Comparison of ENCODE assay signal across 14 mouse cellular contexts in the genomic region with DNA sequence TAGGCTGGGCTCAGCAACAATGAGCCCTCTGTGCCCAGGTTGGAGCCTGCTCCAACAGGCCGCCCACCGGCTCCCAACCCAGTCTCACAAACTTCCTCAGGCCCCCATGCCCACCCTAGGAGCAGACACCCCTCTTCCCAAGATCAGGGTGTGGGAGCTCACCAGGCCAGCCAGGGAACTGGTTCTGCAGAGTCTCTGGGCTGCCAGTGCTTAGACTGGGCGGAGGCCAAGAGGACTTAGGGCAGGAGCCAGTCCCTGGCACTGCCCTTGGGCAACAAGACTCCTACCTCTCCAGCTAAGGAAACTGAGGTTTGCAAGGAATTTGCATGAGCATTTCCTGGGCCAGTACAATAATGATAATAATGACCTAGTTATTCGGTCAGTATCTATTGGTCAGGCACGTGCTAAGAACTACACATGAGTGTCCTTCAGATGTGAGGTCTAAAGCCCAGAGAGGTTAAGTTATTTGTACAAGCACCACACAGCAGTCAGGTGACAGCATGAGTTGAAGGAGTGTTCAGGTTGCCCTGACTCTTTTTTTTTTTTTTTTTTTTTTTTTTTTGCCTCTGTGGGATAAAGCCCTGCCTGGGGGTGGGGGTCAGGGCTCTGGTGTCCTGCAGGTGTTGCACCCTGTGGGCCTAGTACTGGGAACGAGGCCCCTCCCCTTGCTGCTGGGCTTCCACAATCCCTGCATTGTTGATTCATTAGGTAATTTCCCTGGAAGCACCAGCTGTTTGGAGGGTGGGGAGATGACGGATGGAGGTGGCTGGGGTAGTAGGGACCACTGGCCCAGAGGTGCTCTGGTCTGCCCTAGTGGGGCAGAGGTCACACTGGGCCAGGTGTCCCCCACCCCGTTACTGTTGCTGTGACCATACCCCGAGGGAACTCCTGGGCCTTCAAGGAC. TPM values are rescaled to one million over a fixed set of nuclear protein-coding genes. Genes with fewer than 3 reads are reported as not detected.
DNase-seq lines count a peak whose midpoint lies in the region; ATAC-seq lines count a peak whose summit lies in the region.
"Had no signal": no experiment of that assay in that cellular context is flagged by ENCODE, and none has a peak within 500 bp of the region (broad histone marks: within the 10 kb centered on the region; RNA-seq: fewer than 3 reads in every experiment).

No protein-coding gene starts in this region.

- no peaks in the 10 kb centered on the region for H3K9me3 ChIP-seq in embryonic facial prominence, embryonic 10.5 days
- H3K9me3 ChIP-seq in hindbrain, embryonic 13.5 days, result no peaks in the 10 kb centered on the region
- H3K9me3 ChIP-seq in neural tube, embryonic 12.5 days, result no peaks in the 10 kb centered on the region
- H3K9me3 ChIP-seq: G1E; liver, embryonic 15.5 days had no signal

- WGBS in embryonic facial prominence, embryonic 10.5 days, result 44% methylated on average over 9 of the region's 9 CpGs
- 52% methylated on average over 9 of the region's 9 CpGs for WGBS in hindbrain, embryonic 13.5 days
- 46% methylated on average over 9 of the region's 9 CpGs for WGBS in neural tube, embryonic 12.5 days

- peak overlapping the region; percentile 71 for H3K27ac ChIP-seq in embryonic facial prominence, embryonic 10.5 days (replicated peaks)
- peak overlapping the region; percentile 86 for H3K27ac ChIP-seq in hindbrain, embryonic 13.5 days
- H3K27ac ChIP-seq in neural tube, embryonic 12.5 days, result 0 out of 2 replicates have a peak overlapping the region, but pooled peaks have one; percentile 43
- H3K27ac ChIP-seq: liver, embryonic 15.5 days had no signal

- peaks cover 90% of the 10 kb centered on the region for H3K27me3 ChIP-seq in embryonic facial prominence, embryonic 10.5 days (replicated peaks; ENCODE audit: low read depth, poor library complexity, severe bottlenecking)
- peaks cover 48% of the 10 kb centered on the region for H3K27me3 ChIP-seq in hindbrain, embryonic 13.5 days
- H3K27me3 ChIP-seq in neural tube, embryonic 12.5 days (replicated peaks), result peaks cover 48% of the 10 kb centered on the region

- H3K4me2 ChIP-seq in hindbrain, embryonic 13.5 days, result no peak overlapping the region
- H3K4me2 ChIP-seq in neural tube, embryonic 12.5 days (replicated peaks), result 0 out of 2 replicates have a peak overlapping the region, but pooled peaks have one; percentile 10
- H3K4me2 ChIP-seq: liver, embryonic 15.5 days had no signal

- H3K36me3 ChIP-seq in embryonic facial prominence, embryonic 10.5 days (replicated peaks), result no peaks in the 10 kb centered on the region
- H3K36me3 ChIP-seq in hindbrain, embryonic 13.5 days, result no peaks in the 10 kb centered on the region
- no peaks in the 10 kb centered on the region for H3K36me3 ChIP-seq in neural tube, embryonic 12.5 days
- H3K36me3 ChIP-seq: G1E; liver, embryonic 15.5 days had no signal

- peak; percentile 43 to 58 for DNase-seq in lung, adult 18-20 months
- no peak for DNase-seq in lung, postnatal 4 days
- DNase-seq in embryonic facial prominence, embryonic 10.5 days (ENCODE audit: low spot score), result peak; percentile 57
- DNase-seq in left cerebral cortex, adult 8-10 months (ENCODE audit: low spot score in 2 of 2), result no peak
- no peak for DNase-seq in left cerebral cortex, postnatal 4 days
- DNase-seq: kidney, adult 18-20 months; layer of hippocampus, postnatal 36 days had no signal

- no peak for ATAC-seq in hindbrain, embryonic 13.5 days (ENCODE audit: low FRiP score)
- peak; percentile 3; the same call in 1 of the 2 replicates for ATAC-seq in neural tube, embryonic 12.5 days (ENCODE audit: low FRiP score, low read depth)

- intact Hi-C loops in left cerebral cortex, postnatal 4 days (cut with DNase I), result no loop called here

- H3K4me1 ChIP-seq in embryonic facial prominence, embryonic 10.5 days, result peaks cover 77% of the 10 kb centered on the region
- peaks cover 82% of the 10 kb centered on the region for H3K4me1 ChIP-seq in hindbrain, embryonic 13.5 days (replicated peaks)
- peaks cover 51% of the 10 kb centered on the region for H3K4me1 ChIP-seq in neural tube, embryonic 12.5 days
- H3K4me1 ChIP-seq: liver, embryonic 15.5 days had no signal

- no peak overlapping the region for H3K4me3 ChIP-seq in embryonic facial prominence, embryonic 10.5 days
- H3K4me3 ChIP-seq in hindbrain, embryonic 13.5 days, result no peak overlapping the region
- H3K4me3 ChIP-seq in neural tube, embryonic 12.5 days, result no peak overlapping the region
- H3K4me3 ChIP-seq: heart, adult 2 months; liver, embryonic 15.5 days; myocyte had no signal

- H3K9ac ChIP-seq in hindbrain, embryonic 13.5 days, result no peak overlapping the region
- H3K9ac ChIP-seq in neural tube, embryonic 12.5 days, result no peak overlapping the region
- H3K9ac ChIP-seq: liver, embryonic 15.5 days had no signal

RNA-seq across cellular contexts. Expression of a gene that starts 45.9 kb away (rescaled TPM):
- polyA plus RNA-seq in embryonic facial prominence, embryonic 10.5 days (2016; fragmentation: Nextera tagmentation; extraction: Ambion mirVana), result 0.85 and 0.99 TPM in 2 replicates
- polyA plus RNA-seq in hindbrain, embryonic 13.5 days (2015; fragmentation: Nextera tagmentation; extraction: Ambion mirVana), result 6.3 and 6.7 TPM in 2 replicates
- polyA plus RNA-seq in neural tube, embryonic 12.5 days (2016; fragmentation: Nextera tagmentation; extraction: Ambion mirVana), result 4.6 and 4.7 TPM in 2 replicates
- total RNA-seq in left cerebral cortex, adult 8-10 months (2022), result under 1 TPM; 0.35 to 0.98 (median 0.60) TPM
- total RNA-seq in left cerebral cortex, postnatal 4 days (2021), result under 1 TPM; 0.24 to 0.26 TPM
- total RNA-seq: adrenal gland, adult 18-20 months had no signal
- polyA plus RNA-seq: G1E; liver, embryonic 15.5 days; myocyte had no signal

Comparison
In these comparisons a context has a peak if more than half of its experiments do, and no peak if none do; other contexts are left out.
1. DNase-seq: peak in lung, adult 18-20 months (2 of 2) and embryonic facial prominence, embryonic 10.5 days (single experiment); none in lung, postnatal 4 days (0 of 2), left cerebral cortex, adult 8-10 months (0 of 2) and left cerebral cortex, postnatal 4 days (single experiment).
2. Peak in every context shown above with its lines, with median percentiles within 50 percentile points of each other: H3K27ac ChIP-seq.